Mouse (Mus musculus): Measurements from ENCODE around the gene Cdk13. TPM values are rescaled to one million over a fixed set of nuclear protein-coding genes. Genes with fewer than 3 reads are reported as not detected.

The Cdk13 gene
- polyA plus RNA-seq, 1 experiment from 2014 or later = 27.5 TPM

DNA sequence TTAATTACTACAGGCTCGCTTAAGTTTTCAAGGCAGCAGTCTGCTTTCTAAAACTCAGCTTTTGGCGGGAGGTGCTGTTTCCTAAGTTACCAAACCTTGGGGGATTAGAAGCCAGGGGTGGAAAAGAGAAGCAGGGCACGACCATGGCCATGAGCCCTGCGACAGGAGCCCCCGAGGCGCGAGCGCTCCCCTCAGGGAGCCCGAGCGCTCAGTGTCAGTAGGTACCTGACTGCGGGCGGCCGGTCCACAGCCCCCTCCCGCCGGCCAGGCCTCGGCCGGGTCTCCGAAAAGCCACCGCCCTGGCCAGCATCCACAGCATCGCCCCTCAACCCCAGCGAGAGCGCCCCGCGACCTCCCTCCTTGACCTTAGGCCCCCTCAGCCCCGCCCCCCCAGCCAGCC is 110.5 kb downstream of the Cdk13 start:
- peak overlapping the region; percentile 49; the same call in 1 of the 2 replicates for H3K27ac ChIP-seq (ENCODE audit: low read length)
- H3K4me3 ChIP-seq (ENCODE audit: low read depth, low read length) = peak overlapping the region; percentile 82
- H3K9ac ChIP-seq (replicated peaks; ENCODE audit: low read depth, low read length) = peak overlapping the region; percentile 31; the same call in 1 of the 2 replicates
- no peaks in the 10 kb centered on the region for H3K9me3 ChIP-seq (ENCODE audit: control insufficient read depth, low read depth, low read length)
- peak overlapping the region; percentile 38 for H3K4me2 ChIP-seq (replicated peaks; ENCODE audit: low read depth, low read length)
- no peaks in the 10 kb centered on the region; the same call in none of the 2 replicates for H3K36me3 ChIP-seq (ENCODE audit: control insufficient read depth, insufficient read depth, low read length)
- ATAC-seq (ENCODE audit: insufficient number of reproducible peaks, insufficient read depth, low FRiP score, low read depth) = peak; percentile 72
- H3K4me1 ChIP-seq (ENCODE audit: control insufficient read depth, insufficient read depth, low read length) = peaks cover 8% of the 10 kb centered on the region; the same call in 1 of the 2 replicates
- H3K27me3 ChIP-seq (ENCODE audit: control insufficient read depth, insufficient read depth, low read length) = no peaks in the 10 kb centered on the region
- WGBS = 0% methylated on average over 22 of the region's 25 CpGs

DNA sequence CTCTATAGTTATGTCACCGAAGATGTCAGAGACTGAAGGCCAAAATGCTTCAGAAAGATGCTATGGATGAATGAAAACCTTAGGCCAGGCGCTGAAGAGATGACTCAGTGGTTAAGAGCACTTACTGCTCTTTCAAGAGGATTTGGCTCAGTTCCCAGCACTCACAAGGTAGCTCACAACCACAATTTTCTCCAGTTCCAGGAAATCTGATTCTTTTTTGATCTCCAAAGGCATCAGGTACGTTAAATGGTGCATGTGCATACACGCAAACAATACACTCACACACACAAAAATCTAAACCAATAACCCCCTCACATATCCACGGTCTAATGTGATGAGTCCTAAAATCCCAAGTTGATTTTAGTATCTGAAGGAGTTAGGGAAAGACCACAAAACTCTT is 111.1 kb downstream of the Cdk13 start:
- ATAC-seq (ENCODE audit: insufficient number of reproducible peaks, insufficient read depth, low FRiP score, low read depth) = no peak
- Histone ChIP-seq H3K4me1 (ENCODE audit: control insufficient read depth, insufficient read depth, low read length) (peaks cover 8% of the 10 kb centered on the region; the same call in 1 of the 2 replicates), H3K9ac (replicated peaks; ENCODE audit: low read depth, low read length) (no peak overlapping the region), H3K9me3 (ENCODE audit: control insufficient read depth, low read depth, low read length) (no peaks in the 10 kb centered on the region), H3K4me2 (replicated peaks; ENCODE audit: low read depth, low read length) (peak overlapping the region; percentile 38), H3K4me3 (ENCODE audit: low read depth, low read length) (peak overlapping the region; percentile 82), H3K36me3 (ENCODE audit: control insufficient read depth, insufficient read depth, low read length) (no peaks in the 10 kb centered on the region; the same call in none of the 2 replicates), H3K27me3 (ENCODE audit: control insufficient read depth, insufficient read depth, low read length) (no peaks in the 10 kb centered on the region), H3K27ac (ENCODE audit: low read length) (no peak overlapping the region)
- WGBS = 63% methylated on average over 5 of the region's 5 CpGs

DNA sequence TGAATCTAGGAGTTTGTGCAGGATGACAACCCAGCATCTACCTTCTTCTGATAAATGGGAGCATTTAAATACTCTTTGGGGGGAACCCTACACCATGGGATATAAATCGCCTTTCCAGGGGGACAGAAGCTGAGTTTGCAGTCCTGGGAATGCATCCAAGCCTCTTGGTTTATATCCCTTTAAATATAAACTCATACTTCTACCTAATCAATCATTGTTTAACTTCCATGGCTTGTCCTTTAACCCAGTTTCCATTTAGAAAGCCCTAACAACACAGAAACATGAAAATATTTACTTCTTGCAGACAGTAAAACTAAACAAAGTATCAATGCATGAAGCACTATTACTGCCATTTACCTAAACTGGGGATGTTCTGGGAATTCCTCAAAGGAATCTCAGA is 113.5 kb downstream of the Cdk13 start:
- no peaks in the 10 kb centered on the region for H3K27me3 ChIP-seq (ENCODE audit: control insufficient read depth, insufficient read depth, low read length)
- H3K9me3 ChIP-seq (ENCODE audit: control insufficient read depth, low read depth, low read length) = no peaks in the 10 kb centered on the region
- no peak for ATAC-seq (ENCODE audit: insufficient number of reproducible peaks, insufficient read depth, low FRiP score, low read depth)
- 30% methylated on average over 1 of the region's 1 CpGs for WGBS
- no peak overlapping the region for H3K9ac ChIP-seq (replicated peaks; ENCODE audit: low read depth, low read length)
- no peak overlapping the region for H3K4me3 ChIP-seq (ENCODE audit: low read depth, low read length)
- no peaks in the 10 kb centered on the region for H3K36me3 ChIP-seq (ENCODE audit: control insufficient read depth, insufficient read depth, low read length)
- H3K27ac ChIP-seq (ENCODE audit: low read length) = no peak overlapping the region
- peaks cover 6% of the 10 kb centered on the region; the same call in 1 of the 2 replicates for H3K4me1 ChIP-seq (ENCODE audit: control insufficient read depth, insufficient read depth, low read length)
- H3K4me2 ChIP-seq (replicated peaks; ENCODE audit: low read depth, low read length) = no peak overlapping the region

DNA sequence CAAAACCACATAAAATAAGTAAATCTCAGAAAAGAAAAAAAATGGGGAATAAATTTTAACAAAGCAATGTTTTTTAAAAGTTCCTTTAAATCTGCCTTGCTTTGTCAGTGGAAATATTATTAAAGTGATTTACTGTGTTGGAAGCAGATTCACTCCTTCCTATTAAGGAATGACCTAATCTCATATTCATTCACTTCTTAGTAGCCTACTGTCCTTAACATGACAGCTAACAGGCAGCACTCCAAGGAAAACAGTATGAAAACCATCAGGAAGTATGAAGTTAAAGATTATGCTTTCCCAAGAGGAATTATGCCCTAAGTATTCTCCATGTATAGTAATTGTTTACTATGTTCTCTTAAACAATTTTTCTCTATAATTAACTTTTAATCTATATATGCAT is 114.2 kb downstream of the Cdk13 start:
- no peaks in the 10 kb centered on the region for H3K9me3 ChIP-seq (ENCODE audit: control insufficient read depth, low read depth, low read length)
- H3K36me3 ChIP-seq (ENCODE audit: control insufficient read depth, insufficient read depth, low read length) = no peaks in the 10 kb centered on the region
- no peak overlapping the region for H3K9ac ChIP-seq (replicated peaks; ENCODE audit: low read depth, low read length)
- 0 out of 2 replicates have a peak overlapping the region, but pooled peaks have one; percentile 44 for H3K27ac ChIP-seq (ENCODE audit: low read length)
- peaks cover 6% of the 10 kb centered on the region; the same call in 1 of the 2 replicates for H3K4me1 ChIP-seq (ENCODE audit: control insufficient read depth, insufficient read depth, low read length)
- no peak for ATAC-seq (ENCODE audit: insufficient number of reproducible peaks, insufficient read depth, low FRiP score, low read depth)
- no peak overlapping the region for H3K4me3 ChIP-seq (ENCODE audit: low read depth, low read length)
- H3K27me3 ChIP-seq (ENCODE audit: control insufficient read depth, insufficient read depth, low read length) = no peaks in the 10 kb centered on the region
- H3K4me2 ChIP-seq (replicated peaks; ENCODE audit: low read depth, low read length) = no peak overlapping the region

DNA sequence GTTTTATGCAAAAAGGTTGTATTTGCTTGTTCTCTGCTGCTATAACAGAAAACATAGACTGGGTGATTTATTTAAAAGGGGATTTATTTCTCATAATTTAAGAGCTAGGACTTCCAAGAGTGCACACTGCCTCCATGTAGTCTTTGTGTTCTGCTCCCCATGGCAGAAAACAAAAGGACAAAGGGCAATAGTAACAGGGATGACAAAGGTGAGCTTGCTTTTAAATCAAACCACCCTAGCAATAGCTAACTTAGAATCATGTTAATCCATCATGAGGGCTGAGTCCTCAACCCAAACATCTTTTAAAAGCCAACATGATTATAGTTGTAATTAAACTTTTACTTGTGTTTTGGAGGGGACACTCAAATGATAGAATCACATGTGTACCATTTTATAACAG is 115.4 kb downstream of the Cdk13 start:
- ATAC-seq (ENCODE audit: insufficient number of reproducible peaks, insufficient read depth, low FRiP score, low read depth) = no peak

DNA sequence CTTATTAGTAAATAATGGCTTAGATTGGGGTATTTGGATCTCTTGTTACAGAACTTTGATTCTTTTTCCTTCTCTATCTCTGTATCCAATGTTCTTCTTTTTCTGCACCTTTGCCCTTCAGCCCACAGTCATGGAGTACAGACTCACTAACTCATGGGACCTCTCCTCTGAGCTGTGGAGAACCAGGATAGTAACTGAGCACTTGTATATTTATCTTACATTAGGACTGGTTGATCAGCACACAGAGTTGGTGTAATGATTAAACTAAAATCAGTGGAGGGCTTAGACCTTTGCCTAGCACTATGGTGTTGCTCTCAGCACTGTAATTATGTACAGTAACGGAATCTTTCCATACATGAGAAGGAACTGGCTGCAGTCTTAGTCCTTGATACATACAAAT is 133.8 kb downstream of the Cdk13 start:
- no peak overlapping the region for H3K4me3 ChIP-seq (ENCODE audit: low read depth, low read length)
- no peak overlapping the region for H3K27ac ChIP-seq (ENCODE audit: low read length)
- H3K9me3 ChIP-seq (ENCODE audit: control insufficient read depth, low read depth, low read length) = no peaks in the 10 kb centered on the region
- no peaks in the 10 kb centered on the region for H3K27me3 ChIP-seq (ENCODE audit: control insufficient read depth, insufficient read depth, low read length)
- no peak overlapping the region for H3K4me2 ChIP-seq (replicated peaks; ENCODE audit: low read depth, low read length)
- no peaks in the 10 kb centered on the region for H3K4me1 ChIP-seq (ENCODE audit: control insufficient read depth, insufficient read depth, low read length)
- H3K36me3 ChIP-seq (ENCODE audit: control insufficient read depth, insufficient read depth, low read length) = no peaks in the 10 kb centered on the region
- ATAC-seq (ENCODE audit: insufficient number of reproducible peaks, insufficient read depth, low FRiP score, low read depth) = no peak
- 81% methylated on average over 1 of the region's 1 CpGs for WGBS
- H3K9ac ChIP-seq (replicated peaks; ENCODE audit: low read depth, low read length) = no peak overlapping the region

More for the DNA sequence above, 115.4 kb downstream of the Cdk13 start:
- H3K4me3 ChIP-seq (ENCODE audit: low read depth, low read length) = no peak overlapping the region
- H3K36me3 ChIP-seq (ENCODE audit: control insufficient read depth, insufficient read depth, low read length) = no peaks in the 10 kb centered on the region
- H3K4me2 ChIP-seq (replicated peaks; ENCODE audit: low read depth, low read length) = no peak overlapping the region
- H3K4me1 ChIP-seq (ENCODE audit: control insufficient read depth, insufficient read depth, low read length) = peaks cover 6% of the 10 kb centered on the region; the same call in 1 of the 2 replicates
- H3K27me3 ChIP-seq (ENCODE audit: control insufficient read depth, insufficient read depth, low read length) = no peaks in the 10 kb centered on the region
- no peaks in the 10 kb centered on the region for H3K9me3 ChIP-seq (ENCODE audit: control insufficient read depth, low read depth, low read length)
- no peak overlapping the region for H3K9ac ChIP-seq (replicated peaks; ENCODE audit: low read depth, low read length)
- no peak overlapping the region for H3K27ac ChIP-seq (ENCODE audit: low read length)

DNA sequence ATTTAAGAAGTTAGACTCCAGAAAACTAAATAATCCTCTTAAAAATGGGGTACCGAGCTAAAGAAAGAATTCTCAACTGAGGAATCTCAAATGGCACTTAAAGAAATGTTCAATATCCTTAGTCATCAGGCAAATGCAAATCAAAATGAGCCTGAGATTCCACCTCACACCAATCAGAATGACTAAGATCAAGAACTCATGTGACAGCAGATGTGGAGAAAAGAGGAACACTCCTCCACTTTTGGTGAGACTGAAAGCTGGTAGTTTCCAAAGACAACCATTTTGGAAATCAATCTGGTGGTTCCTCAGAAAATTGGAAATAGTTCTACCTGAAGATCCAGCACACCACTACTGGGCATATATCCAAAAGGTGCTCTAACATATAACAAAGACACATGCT is 137.5 kb downstream of the Cdk13 start:
- H3K27me3 ChIP-seq (ENCODE audit: control insufficient read depth, insufficient read depth, low read length) = no peaks in the 10 kb centered on the region
- H3K4me2 ChIP-seq (replicated peaks; ENCODE audit: low read depth, low read length) = no peak overlapping the region
- H3K27ac ChIP-seq (ENCODE audit: low read length) = no peak overlapping the region
- no peak overlapping the region for H3K9ac ChIP-seq (replicated peaks; ENCODE audit: low read depth, low read length)
- H3K9me3 ChIP-seq (ENCODE audit: control insufficient read depth, low read depth, low read length) = no peaks in the 10 kb centered on the region
- no peak overlapping the region for H3K4me3 ChIP-seq (ENCODE audit: low read depth, low read length)
- H3K4me1 ChIP-seq (ENCODE audit: control insufficient read depth, insufficient read depth, low read length) = no peaks in the 10 kb centered on the region
- no peaks in the 10 kb centered on the region for H3K36me3 ChIP-seq (ENCODE audit: control insufficient read depth, insufficient read depth, low read length)
- WGBS = 81% methylated on average over 1 of the region's 1 CpGs
- no peak for ATAC-seq (ENCODE audit: insufficient number of reproducible peaks, insufficient read depth, low FRiP score, low read depth)

MicroRNA genes within 50 kb of the gene (microRNA counts, 519-probe panel; counts per million panel counts)
- microRNA mmu-miR-466i = not detected

Small RNA genes within 50 kb of the gene (microRNA-seq; reads per million reads assigned to microRNA genes)
- gene Mir466i = not detected

Other genes starting within 250 kb of the Cdk13 start
- 61.0 and 61.3 TPM in 2 replicates for gene Mplkip, start 109.9 kb downstream of the Cdk13 start, polyA plus RNA-seq (2014; fragmentation: Nextera tagmentation; extraction: Ambion mirVana)
- 4.7 and 5.9 TPM in 2 replicates for gene Sugct, start 109.5 kb downstream of the Cdk13 start, polyA plus RNA-seq (2014; fragmentation: Nextera tagmentation; extraction: Ambion mirVana)
- 101 and 105 TPM in 2 replicates for gene Rala, start 139.1 kb upstream of the Cdk13 start, polyA plus RNA-seq (2014; fragmentation: Nextera tagmentation; extraction: Ambion mirVana)
- gene Yae1d1, start 188.3 kb upstream of the Cdk13 start, polyA plus RNA-seq (2014; fragmentation: Nextera tagmentation; extraction: Ambion mirVana) = 68.9 and 69.6 TPM in 2 replicates

Data from stomach, embryonic 14.5 days (tissue).